Mouse (Mus musculus) G1E (cell line): Measurements from ENCODE around the gene Pank2.

Experiments
- CTCF ChIP-seq: IDR thresholded peaks from 2 replicates; pipeline ENCODE4 v1.5.1; 2012; ENCODE audit warnings: low read depth, low read length, inconsistent platforms, mixed read lengths
- TAL1 ChIP-seq: conservative IDR thresholded peaks from 2 replicates; pipeline ENCODE4 v1.6.1; 2012; ENCODE audit warnings: low read depth, low read length, inconsistent platforms, mixed read lengths

DNA sequence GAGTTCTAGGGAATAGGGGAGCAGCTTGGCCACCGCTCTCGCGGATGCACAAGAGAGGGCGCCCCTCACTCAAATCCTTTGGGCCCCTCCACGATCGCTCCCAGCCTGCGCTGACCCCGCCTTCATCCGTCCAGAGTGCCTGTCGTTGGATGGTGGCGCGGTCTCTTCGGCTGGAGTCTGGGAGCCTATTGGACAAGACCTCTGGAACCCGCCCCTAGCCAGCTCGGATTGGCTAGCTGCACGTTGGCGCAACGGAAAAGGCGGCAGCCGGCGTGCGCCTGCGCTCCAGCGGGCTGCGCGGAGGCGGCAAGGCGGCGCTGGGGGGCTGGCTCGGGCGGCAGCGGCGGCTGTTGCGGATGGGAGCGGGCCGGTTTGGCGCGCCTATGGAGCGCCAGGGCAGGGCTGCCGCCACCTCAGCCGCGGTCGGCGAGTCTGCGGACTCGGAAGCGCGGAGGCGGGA is at the start of gene Pank2:
- TF ChIP-seq CTCF (no peak), TAL1 (no peak)
